Mouse (Mus musculus): Measurements from ENCODE around the gene Plcb2. TPM values are rescaled to one million over a fixed set of nuclear protein-coding genes. Genes with fewer than 3 reads are reported as not detected.

Gene Plcb2
- polyA plus RNA-seq, 1 experiment from 2014 or later, result 2.0 TPM

DNA sequence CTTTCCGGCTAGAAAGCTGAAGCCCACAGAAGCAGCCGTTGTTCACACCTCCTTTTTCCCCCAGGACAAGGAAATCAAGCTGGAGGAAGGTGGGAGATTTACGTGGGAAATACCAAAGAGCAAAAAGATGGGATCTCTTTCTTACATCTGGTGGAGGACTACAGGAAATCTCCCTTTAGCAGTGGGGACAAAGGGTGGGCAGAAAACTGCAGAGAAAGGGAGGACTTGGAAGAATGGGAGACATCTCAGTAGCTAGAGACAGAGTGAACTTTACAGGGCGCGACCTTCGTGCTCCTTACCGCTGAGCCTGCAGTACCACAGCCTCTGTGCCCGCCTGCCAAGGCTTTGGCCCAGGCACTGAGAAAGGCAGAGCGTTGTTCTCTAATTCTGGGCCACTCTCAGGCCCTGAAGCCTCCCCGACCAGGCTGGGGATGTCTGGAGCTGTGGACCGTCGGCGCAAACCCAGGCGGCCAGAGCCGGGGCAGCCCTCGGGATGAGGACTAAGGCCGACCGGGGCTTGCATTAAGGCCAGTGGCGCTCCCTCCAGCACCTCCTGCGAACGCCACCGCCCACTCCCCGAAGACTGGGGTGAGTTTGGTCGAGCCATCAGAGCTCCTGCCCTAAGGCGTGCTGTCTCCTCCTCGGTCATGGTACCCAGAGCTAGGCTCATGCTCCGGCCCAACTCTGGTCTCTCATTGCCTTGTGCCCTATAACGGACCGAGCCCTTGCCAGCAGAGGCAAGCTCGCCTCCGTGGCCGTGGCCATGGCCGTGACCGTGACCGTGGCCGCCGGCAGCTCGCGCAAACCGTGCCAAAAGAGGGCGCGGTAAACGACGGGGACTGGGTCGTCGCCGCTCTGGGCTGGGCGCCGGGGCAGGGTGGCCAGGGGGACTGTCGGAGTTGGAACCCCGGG, 26.0 kb downstream of the Plcb2 start:
- H3K27ac ChIP-seq (replicated peaks in 1 of 2; ENCODE audit: control insufficient read depth in 1 of 2, insufficient read depth in 1 of 2, low read depth in 2 of 2, low read length in 2 of 2), result no peak overlapping the region

GRCm38 (mm10) chr2:118701161-118701560, 27.1 kb downstream of the Plcb2 start:
- peaks cover 48 to 57% of the 10 kb centered on the region in 2 experiments for H3K4me1 ChIP-seq (ENCODE audit: control insufficient read depth in 2 of 2, insufficient read depth in 2 of 2, low read length in 2 of 2)
- H3K27me3 ChIP-seq (ENCODE audit: control insufficient read depth, insufficient read depth, low read length), result peaks cover 66% of the 10 kb centered on the region
- WGBS, result 13% methylated on average over 5 of the region's 5 CpGs
- no peak overlapping the region for H3K27ac ChIP-seq (replicated peaks in 1 of 2; ENCODE audit: control insufficient read depth in 1 of 2, insufficient read depth in 1 of 2, low read depth in 2 of 2, low read length in 2 of 2)
- ATAC-seq (ENCODE audit: insufficient number of reproducible peaks, insufficient read depth, low FRiP score, low read depth), result no peak
- H3K9ac ChIP-seq (ENCODE audit: low read length), result no peak overlapping the region
- no peaks in the 10 kb centered on the region for H3K9me3 ChIP-seq (ENCODE audit: control insufficient read depth, low read length)
- peak overlapping the region; percentile 61 for H3K4me2 ChIP-seq (ENCODE audit: low read length)
- H3K4me3 ChIP-seq (ENCODE audit: control insufficient read depth in 1 of 2, insufficient read depth in 1 of 2, low read depth in 1 of 2, low read length in 2 of 2), result no peak overlapping the region
- no peaks in the 10 kb centered on the region for H3K36me3 ChIP-seq (ENCODE audit: control insufficient read depth, insufficient read depth, low read length)

More for the DNA sequence above, 26.0 kb downstream of the Plcb2 start:
- Histone ChIP-seq H3K9ac (ENCODE audit: low read length) (peak overlapping the region; percentile 73), H3K27me3 (ENCODE audit: control insufficient read depth, insufficient read depth, low read length) (peaks cover 65% of the 10 kb centered on the region), H3K4me3 (ENCODE audit: control insufficient read depth in 1 of 2, insufficient read depth in 1 of 2, low read depth in 1 of 2, low read length in 2 of 2) (peak overlapping the region; percentile 46 to 47), H3K9me3 (ENCODE audit: control insufficient read depth, low read length) (no peaks in the 10 kb centered on the region), H3K36me3 (ENCODE audit: control insufficient read depth, insufficient read depth, low read length) (no peaks in the 10 kb centered on the region), H3K4me1 (ENCODE audit: control insufficient read depth in 2 of 2, insufficient read depth in 2 of 2, low read length in 2 of 2) (peaks cover 46 to 56% of the 10 kb centered on the region in 2 experiments), H3K4me2 (ENCODE audit: low read length) (peak overlapping the region; percentile 74)
- ATAC-seq (ENCODE audit: insufficient number of reproducible peaks, insufficient read depth, low FRiP score, low read depth), result no peak
- WGBS, result 18% methylated on average over 51 of the region's 51 CpGs

- Histone ChIP-seq H3K4me3 (ENCODE audit: control insufficient read depth in 1 of 2, insufficient read depth in 1 of 2, low read depth in 1 of 2, low read length in 2 of 2) (peak overlapping the region; percentile 13 to 23; a peak in 3 of 4 replicates), H3K9ac (ENCODE audit: low read length) (peak overlapping the region; percentile 48; the same call in 1 of the 2 replicates), H3K36me3 (ENCODE audit: control insufficient read depth, insufficient read depth, low read length) (no peaks in the 10 kb centered on the region), H3K27me3 (ENCODE audit: control insufficient read depth, insufficient read depth, low read length) (peaks cover 61% of the 10 kb centered on the region), H3K4me2 (ENCODE audit: low read length) (peak overlapping the region; percentile 61), H3K4me1 (ENCODE audit: control insufficient read depth in 2 of 2, insufficient read depth in 2 of 2, low read length in 2 of 2) (peaks cover 46 to 56% of the 10 kb centered on the region in 2 experiments), H3K27ac (replicated peaks in 1 of 2; ENCODE audit: control insufficient read depth in 1 of 2, insufficient read depth in 1 of 2, low read depth in 2 of 2, low read length in 2 of 2) (no peak overlapping the region), H3K9me3 (ENCODE audit: control insufficient read depth, low read length) (no peaks in the 10 kb centered on the region)
- ATAC-seq (ENCODE audit: insufficient number of reproducible peaks, insufficient read depth, low FRiP score, low read depth), result no peak; the same call in 1 of the 2 replicates
- WGBS, result 3% methylated on average over 32 of the region's 32 CpGs
Observed at GRCm38 (mm10) chr2:118700179-118701062, 27.8 kb downstream of the Plcb2 start.

GRCm38 (mm10) chr2:118697955-118698354, 30.3 kb downstream of the Plcb2 start:
- 39% methylated on average over 7 of the region's 7 CpGs for WGBS
- peak overlapping the region; percentile 20 to 37; a peak in 1 of 4 replicates for H3K27ac ChIP-seq (replicated peaks in 1 of 2; ENCODE audit: control insufficient read depth in 1 of 2, insufficient read depth in 1 of 2, low read depth in 2 of 2, low read length in 2 of 2)
- H3K4me1 ChIP-seq (ENCODE audit: control insufficient read depth in 2 of 2, insufficient read depth in 2 of 2, low read length in 2 of 2), result peaks cover 36 to 42% of the 10 kb centered on the region in 2 experiments
- H3K4me2 ChIP-seq (ENCODE audit: low read length), result no peak overlapping the region
- H3K36me3 ChIP-seq (ENCODE audit: control insufficient read depth, insufficient read depth, low read length), result peaks cover 6% of the 10 kb centered on the region; the same call in 1 of the 2 replicates
- no peak overlapping the region for H3K4me3 ChIP-seq (ENCODE audit: control insufficient read depth in 1 of 2, insufficient read depth in 1 of 2, low read depth in 1 of 2, low read length in 2 of 2)
- ATAC-seq (ENCODE audit: insufficient number of reproducible peaks, insufficient read depth, low FRiP score, low read depth), result no peak
- peaks cover 43% of the 10 kb centered on the region for H3K27me3 ChIP-seq (ENCODE audit: control insufficient read depth, insufficient read depth, low read length)
- H3K9ac ChIP-seq (ENCODE audit: low read length), result no peak overlapping the region
- H3K9me3 ChIP-seq (ENCODE audit: control insufficient read depth, low read length), result no peaks in the 10 kb centered on the region

GRCm38 (mm10) chr2:118697311-118697877, 30.8 kb downstream of the Plcb2 start:
- no peak overlapping the region for H3K9ac ChIP-seq (ENCODE audit: low read length)

GRCm38 (mm10) chr2:118696451-118697308, 31.6 kb downstream of the Plcb2 start:
- Histone ChIP-seq H3K36me3 (ENCODE audit: control insufficient read depth, insufficient read depth, low read length) (peaks cover 6% of the 10 kb centered on the region; the same call in 1 of the 2 replicates), H3K27me3 (ENCODE audit: control insufficient read depth, insufficient read depth, low read length) (peaks cover 30% of the 10 kb centered on the region), H3K27ac (replicated peaks in 1 of 2; ENCODE audit: control insufficient read depth in 1 of 2, insufficient read depth in 1 of 2, low read depth in 2 of 2, low read length in 2 of 2) (no peak overlapping the region), H3K4me1 (ENCODE audit: control insufficient read depth in 2 of 2, insufficient read depth in 2 of 2, low read length in 2 of 2) (peaks cover 29 to 35% of the 10 kb centered on the region in 2 experiments), H3K4me3 (ENCODE audit: control insufficient read depth in 1 of 2, insufficient read depth in 1 of 2, low read depth in 1 of 2, low read length in 2 of 2) (no peak overlapping the region), H3K4me2 (ENCODE audit: low read length) (0 out of 2 replicates have a peak overlapping the region, but pooled peaks have one; percentile 6), H3K9ac (ENCODE audit: low read length) (no peak overlapping the region), H3K9me3 (ENCODE audit: control insufficient read depth, low read length) (no peaks in the 10 kb centered on the region)
- 37% methylated on average over 21 of the region's 21 CpGs for WGBS
- ATAC-seq (ENCODE audit: insufficient number of reproducible peaks, insufficient read depth, low FRiP score, low read depth), result no peak

More at GRCm38 (mm10) chr2:118697311-118697877, 30.8 kb downstream of the Plcb2 start:
- no peak overlapping the region for H3K27ac ChIP-seq (replicated peaks in 1 of 2; ENCODE audit: control insufficient read depth in 1 of 2, insufficient read depth in 1 of 2, low read depth in 2 of 2, low read length in 2 of 2)
- H3K4me3 ChIP-seq (ENCODE audit: control insufficient read depth in 1 of 2, insufficient read depth in 1 of 2, low read depth in 1 of 2, low read length in 2 of 2), result no peak overlapping the region
- H3K4me2 ChIP-seq (ENCODE audit: low read length), result 0 out of 2 replicates have a peak overlapping the region, but pooled peaks have one; percentile 6
- H3K27me3 ChIP-seq (ENCODE audit: control insufficient read depth, insufficient read depth, low read length), result peaks cover 37% of the 10 kb centered on the region
- H3K9me3 ChIP-seq (ENCODE audit: control insufficient read depth, low read length), result no peaks in the 10 kb centered on the region
- peaks cover 32 to 38% of the 10 kb centered on the region in 2 experiments for H3K4me1 ChIP-seq (ENCODE audit: control insufficient read depth in 2 of 2, insufficient read depth in 2 of 2, low read length in 2 of 2)
- H3K36me3 ChIP-seq (ENCODE audit: control insufficient read depth, insufficient read depth, low read length), result peaks cover 6% of the 10 kb centered on the region; the same call in 1 of the 2 replicates
- WGBS, result 31% methylated on average over 5 of the region's 5 CpGs
- no peak for ATAC-seq (ENCODE audit: insufficient number of reproducible peaks, insufficient read depth, low FRiP score, low read depth)
